Comparison of ENCODE assay signal across 37 mouse cellular contexts in the genomic region with DNA sequence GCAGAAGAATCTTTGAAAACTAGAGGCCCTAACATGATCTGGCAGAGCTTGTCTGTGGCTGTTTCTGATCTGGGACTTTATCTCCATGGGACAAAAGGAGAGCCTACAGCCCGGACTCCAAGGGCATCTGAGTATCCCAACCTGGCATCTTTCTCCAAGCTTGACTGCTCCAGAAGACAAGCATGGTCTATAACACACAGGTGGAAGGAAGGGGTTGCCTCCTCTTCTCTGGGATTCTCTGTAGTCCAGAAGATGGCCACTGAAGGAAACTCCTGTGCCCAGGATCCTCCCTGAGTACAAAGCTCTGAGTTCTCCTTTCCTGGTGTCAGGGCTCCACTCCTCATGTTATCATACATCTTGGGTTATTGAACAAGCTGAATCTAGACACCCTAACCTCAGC. TPM values are rescaled to one million over a fixed set of nuclear protein-coding genes. Genes with fewer than 3 reads are reported as not detected.
A peak's percentile ranks its signal among the peaks of the same experiment; 100 is the strongest.
DNase-seq lines count a peak whose midpoint lies in the region; TF ChIP-seq lines count a peak whose summit lies in the region.
"Had no signal": no experiment of that assay in that cellular context is flagged by ENCODE, and none has a peak within 500 bp of the region (broad histone marks: within the 10 kb centered on the region; RNA-seq: fewer than 3 reads in every experiment).

No protein-coding gene starts in this region.

- peaks cover 34% of the 10 kb centered on the region for H3K79me2 ChIP-seq in MEL (ENCODE audit: control insufficient read depth, insufficient read depth, low read length, poor library complexity)
- peaks cover 57% of the 10 kb centered on the region; the same call in 1 of the 2 replicates for H3K79me2 ChIP-seq in macrophage (ENCODE audit: inconsistent target)

- TF ChIP-seq RAD21 in MEL (IDR thresholded peaks at IDR 0.05; ENCODE audit: low read depth, low read length): no peak

- peaks cover 31% of the 10 kb centered on the region for H3K4me1 ChIP-seq in kidney, adult 2 months (ENCODE audit: control insufficient read depth, insufficient read depth, low read length)
- peaks cover 54% of the 10 kb centered on the region in 2 experiments for H3K4me1 ChIP-seq in MEL (ENCODE audit: control insufficient read depth in 1 of 2, insufficient read depth in 2 of 2, low read length in 2 of 2)
- H3K4me1 ChIP-seq in brown adipose tissue, adult 24 weeks (ENCODE audit: control insufficient read depth, insufficient read depth, insufficient read length, low read length): peaks cover 21% of the 10 kb centered on the region
- H3K4me1 ChIP-seq in limb, embryonic 10.5 days: no peaks in the 10 kb centered on the region
- H3K4me1 ChIP-seq: embryonic facial prominence, embryonic 12.5 days; heart, embryonic 10.5 days; hindbrain, embryonic 12.5 days; limb, embryonic 12.5 days; lung, embryonic 15.5 days; midbrain, embryonic 10.5 days; midbrain, embryonic 15.5 days; neural tube, embryonic 15.5 days had no signal

- no peak for DNase-seq in kidney, adult 2 months
- no peak for DNase-seq in kidney, postnatal 14 days
- peak; percentile 80 for DNase-seq in MEL (ENCODE audit: low read depth, low spot score)
- DNase-seq in embryo, embryonic 11 days: no peak
- DNase-seq in limb, embryonic 10.5 days (ENCODE audit: low spot score): no peak
- DNase-seq: adrenal gland, adult 8-10 months; cerebellum, adult 11 months; cerebellum, adult 9-10 months; cerebellum, postnatal 36 days; forebrain, postnatal 0 days; gastrocnemius, postnatal 10 days; heart, postnatal 36 days; kidney, postnatal 10 days; layer of hippocampus, adult 9-11 months; lung, postnatal 36 days; right cerebral cortex, postnatal 25 days; thymus, adult 2 months; thymus, postnatal 4 days had no signal

- H3K27ac ChIP-seq in kidney, adult 2 months (ENCODE audit: insufficient read depth, low read depth, low read length): peak overlapping the region; percentile 97
- H3K27ac ChIP-seq in MEL (ENCODE audit: control insufficient read depth, low read depth, low read length): peak overlapping the region; percentile 98
- H3K27ac ChIP-seq in brown adipose tissue, adult 24 weeks (replicated peaks; ENCODE audit: low read depth, low read length): peak overlapping the region; percentile 90
- H3K27ac ChIP-seq in macrophage: peak overlapping the region; percentile 19
- no peak overlapping the region for H3K27ac ChIP-seq in limb, embryonic 10.5 days
- H3K27ac ChIP-seq: embryonic facial prominence, embryonic 12.5 days; heart, embryonic 10.5 days; hindbrain, embryonic 12.5 days; hindbrain, postnatal 0 days; limb, embryonic 12.5 days; liver, embryonic 14.5 days; lung, embryonic 15.5 days; midbrain, embryonic 10.5 days; midbrain, embryonic 15.5 days; neural tube, embryonic 15.5 days had no signal

- no peaks in the 10 kb centered on the region for H3K36me3 ChIP-seq in kidney, adult 2 months (ENCODE audit: control insufficient read depth, insufficient read depth, low read length)
- H3K36me3 ChIP-seq in MEL (ENCODE audit: control insufficient read depth in 1 of 2, insufficient read depth in 2 of 2, low read length in 2 of 2) (peaks cover 0 to 71% of the 10 kb centered on the region in 2 experiments; a peak in 3 of 4 replicates), macrophage (ENCODE audit: inconsistent target) (no peaks in the 10 kb centered on the region)
- H3K36me3 ChIP-seq in limb, embryonic 10.5 days: no peaks in the 10 kb centered on the region
- H3K36me3 ChIP-seq: embryonic facial prominence, embryonic 12.5 days; heart, embryonic 10.5 days; hindbrain, embryonic 12.5 days; limb, embryonic 12.5 days; lung, embryonic 15.5 days; midbrain, embryonic 10.5 days; midbrain, embryonic 15.5 days; neural tube, embryonic 15.5 days had no signal

- H3K4me3 ChIP-seq in kidney, adult 2 months (ENCODE audit: insufficient read depth, low read depth, low read length): no peak overlapping the region
- H3K4me3 ChIP-seq in MEL (ENCODE audit: control insufficient read depth in 1 of 2, insufficient read depth in 1 of 2, low read depth in 2 of 2, low read length in 2 of 2): peak overlapping the region; percentile 60 to 74
- H3K4me3 ChIP-seq in brown adipose tissue, adult 24 weeks (ENCODE audit: insufficient read depth, low read depth, low read length): no peak overlapping the region
- no peak overlapping the region for H3K4me3 ChIP-seq in macrophage (ENCODE audit: inconsistent target)
- no peak overlapping the region for H3K4me3 ChIP-seq in limb, embryonic 10.5 days
- H3K4me3 ChIP-seq: embryonic facial prominence, embryonic 12.5 days; heart, embryonic 10.5 days; hindbrain, embryonic 12.5 days; limb, embryonic 12.5 days; lung, embryonic 15.5 days; midbrain, embryonic 10.5 days; midbrain, embryonic 15.5 days; neural tube, embryonic 15.5 days had no signal

- peak in 1 of 2 experiments; percentile 5; a peak in 1 of 4 replicates for TF ChIP-seq EP300 in MEL (IDR thresholded peaks at IDR 0.05; ENCODE audit: low read depth in 1 of 2, low read length in 2 of 2)

- TF ChIP-seq POLR2A in kidney, adult 2 months (IDR thresholded peaks at IDR 0.05; ENCODE audit: low read depth, low read length): no peak
- no peak for TF ChIP-seq POLR2A in MEL (IDR thresholded peaks at IDR 0.05; ENCODE audit: control insufficient read depth in 1 of 2, insufficient read depth in 1 of 2, low read depth in 1 of 2, low read length in 2 of 2, poor library complexity in 1 of 2)

- no peak for TF ChIP-seq CTCF in kidney, adult 2 months (conservative IDR thresholded peaks at IDR 0.05; ENCODE audit: insufficient read depth, insufficient read length, low read depth, low read length)
- no peak for TF ChIP-seq CTCF in MEL (IDR thresholded peaks at IDR 0.05 in 2 of 3, conservative IDR thresholded peaks at IDR 0.05 in 1 of 3; ENCODE audit: control insufficient read depth in 1 of 3, insufficient read depth in 1 of 3, low read depth in 2 of 3, low read length in 3 of 3, poor library complexity in 1 of 3, severe bottlenecking in 1 of 3)

- H3K27me3 ChIP-seq in kidney, adult 2 months (replicated peaks; ENCODE audit: control insufficient read depth, insufficient read depth, low read length): no peaks in the 10 kb centered on the region
- H3K27me3 ChIP-seq in MEL (ENCODE audit: control insufficient read depth in 1 of 2, insufficient read depth in 2 of 2, low read length in 2 of 2): no peaks in the 10 kb centered on the region
- no peaks in the 10 kb centered on the region for H3K27me3 ChIP-seq in limb, embryonic 10.5 days (ENCODE audit: low read depth, poor library complexity, severe bottlenecking)
- H3K27me3 ChIP-seq: CH12.LX; embryonic facial prominence, embryonic 12.5 days; hindbrain, embryonic 12.5 days; limb, embryonic 12.5 days; lung, embryonic 15.5 days; midbrain, embryonic 15.5 days; neural tube, embryonic 15.5 days had no signal

- no peaks in the 10 kb centered on the region for H3K9me3 ChIP-seq in MEL (replicated peaks; ENCODE audit: insufficient read depth, low read length)
- H3K9me3 ChIP-seq in limb, embryonic 10.5 days (replicated peaks): no peaks in the 10 kb centered on the region
- H3K9me3 ChIP-seq: embryonic facial prominence, embryonic 12.5 days; heart, embryonic 10.5 days; hindbrain, embryonic 12.5 days; limb, embryonic 12.5 days; lung, embryonic 15.5 days; midbrain, embryonic 10.5 days; midbrain, embryonic 15.5 days; neural tube, embryonic 15.5 days had no signal

- peak overlapping the region; percentile 56 for H3K9ac ChIP-seq in MEL (ENCODE audit: control insufficient read depth, low read depth, low read length, poor library complexity, severe bottlenecking)
- H3K9ac ChIP-seq: embryonic facial prominence, embryonic 12.5 days; forebrain, postnatal 0 days; hindbrain, embryonic 12.5 days; limb, embryonic 12.5 days; liver, embryonic 14.5 days; lung, embryonic 15.5 days; midbrain, embryonic 15.5 days; neural tube, embryonic 15.5 days had no signal

- WGBS in kidney, adult 2 months: 75% methylated on average over 1 of the region's 1 CpGs
- WGBS in macrophage (ENCODE audit: missing documents): 64% methylated on average over 1 of the region's 1 CpGs
- 72% methylated on average over 1 of the region's 1 CpGs for WGBS in limb, embryonic 10.5 days

RNA-seq across cellular contexts. Expression of a gene that starts 4.2 kb away (rescaled TPM):
- polyA plus RNA-seq in kidney, adult 2 months (2012; rRNA removed): 4.5 and 8.4 TPM in 2 replicates
- total RNA-seq in MEL (2012; rRNA removed): 35.2 and 48.0 TPM in 2 replicates
- polyA plus RNA-seq in MEL (2012; ENCODE audit: insufficient read depth in 1 of 2, insufficient read length in 2 of 2, low read depth in 1 of 2, low replicate concordance in 2 of 2, missing spikeins in 1 of 2): 10 to 100 TPM in 1 of 2 experiments, not detected in 1; 26.4 TPM
- polyA plus RNA-seq in brown adipose tissue, adult 24 weeks (2012; ENCODE audit: insufficient read depth, insufficient read length, missing spikeins): 2.9 and 4.6 TPM in 2 replicates
- 100 to 1,000 TPM in 13 of 26 experiments, 10 to 100 TPM in 11, 1 to 10 TPM in 2; 6.9 to 403 (median 98.1) TPM for total RNA-seq in macrophage (2018; cell fraction: chromatin; rRNA removed)
- total RNA-seq in macrophage (2018; cell fraction: cytosol; rRNA removed): 100 to 1,000 TPM in 15 of 26 experiments, 10 to 100 TPM in 11; 52.2 to 394 (median 215) TPM
- 100 to 1,000 TPM in 16 of 26 experiments, 10 to 100 TPM in 10; 27.4 to 356 (median 184) TPM for total RNA-seq in macrophage (2018; cell fraction: nucleus; rRNA removed)
- polyA plus RNA-seq in macrophage (2018): 34.8 to 249 TPM (median 64.0 TPM) in 3 replicates
- polyA plus RNA-seq in limb, embryonic 10.5 days (2016; fragmentation: Nextera tagmentation; extraction: Ambion mirVana): 0.45 and 0.49 TPM in 2 replicates

RNA-seq across cellular contexts. Expression of a gene that starts 16.6 kb away (rescaled TPM):
- polyA plus RNA-seq in kidney, adult 2 months (2012; rRNA removed): 12.1 and 15.1 TPM in 2 replicates
- 0.75 and 0.77 TPM in 2 replicates for total RNA-seq in MEL (2012; rRNA removed)
- polyA plus RNA-seq in MEL (2012; ENCODE audit: insufficient read depth in 1 of 2, insufficient read length in 2 of 2, low read depth in 1 of 2, low replicate concordance in 2 of 2, missing spikeins in 1 of 2) (under 1 TPM in 1 of 2 experiments, not detected in 1; 0.54 TPM), macrophage (2018) (27.3 to 134 TPM (median 32.0 TPM) in 3 replicates)
- 19.9 and 29.5 TPM in 2 replicates for polyA plus RNA-seq in brown adipose tissue, adult 24 weeks (2012; ENCODE audit: insufficient read depth, insufficient read length, missing spikeins)
- total RNA-seq in macrophage (2018; cell fraction: chromatin; rRNA removed): 100 to 1,000 TPM in 13 of 26 experiments, 10 to 100 TPM in 8, 1 to 10 TPM in 5; 3.2 to 381 (median 96.4) TPM
- total RNA-seq in macrophage (2018; cell fraction: cytosol; rRNA removed): 100 to 1,000 TPM in 14 of 26 experiments, 10 to 100 TPM in 12; 22.0 to 727 (median 214) TPM
- 100 to 1,000 TPM in 15 of 26 experiments, 10 to 100 TPM in 11; 14.5 to 657 (median 295) TPM for total RNA-seq in macrophage (2018; cell fraction: nucleus; rRNA removed)
- polyA plus RNA-seq in limb, embryonic 10.5 days (2016; fragmentation: Nextera tagmentation; extraction: Ambion mirVana): not detected in 2 replicates
- total RNA-seq: ES-E14; forebrain, postnatal 0 days; gastrocnemius, postnatal 10 days; hindbrain, postnatal 0 days had no signal
- polyA plus RNA-seq: forebrain, embryonic 11.5 days; forebrain, postnatal 0 days; heart, embryonic 10.5 days; hindbrain, embryonic 12.5 days; limb, embryonic 12.5 days; midbrain, embryonic 10.5 days; midbrain, embryonic 15.5 days had no signal

RNA-seq across cellular contexts. Expression of a gene that starts 29.6 kb away (rescaled TPM):
- polyA plus RNA-seq in kidney, adult 2 months (2012; rRNA removed): 1.4 and 2.4 TPM in 2 replicates
- 0.08 and 0.16 TPM in 2 replicates for total RNA-seq in MEL (2012; rRNA removed)
- polyA plus RNA-seq in MEL (2012; ENCODE audit: insufficient read depth in 1 of 2, insufficient read length in 2 of 2, low read depth in 1 of 2, low replicate concordance in 2 of 2, missing spikeins in 1 of 2) (under 1 TPM in 1 of 2 experiments, not detected in 1; 0.04 TPM), macrophage (2018) (39.3 to 117 TPM (median 92.6 TPM) in 3 replicates)
- 1.8 and 4.0 TPM in 2 replicates for polyA plus RNA-seq in brown adipose tissue, adult 24 weeks (2012; ENCODE audit: insufficient read depth, insufficient read length, missing spikeins)
- 100 to 1,000 TPM in 21 of 26 experiments, 10 to 100 TPM in 5; 39.0 to 542 (median 279) TPM for total RNA-seq in macrophage (2018; cell fraction: chromatin; rRNA removed)
- total RNA-seq in macrophage (2018; cell fraction: cytosol; rRNA removed): 100 to 1,000 TPM in 19 of 26 experiments, 10 to 100 TPM in 7; 41.5 to 220 (median 127) TPM
- 100 to 1,000 TPM in 19 of 26 experiments, 10 to 100 TPM in 7; 48.5 to 419 (median 203) TPM for total RNA-seq in macrophage (2018; cell fraction: nucleus; rRNA removed)
- 0.11 and 0.13 TPM in 2 replicates for polyA plus RNA-seq in limb, embryonic 10.5 days (2016; fragmentation: Nextera tagmentation; extraction: Ambion mirVana)

RNA-seq across cellular contexts. Expression of a gene that starts 34.0 kb away (rescaled TPM):
- polyA plus RNA-seq in kidney, adult 2 months (2012; rRNA removed): 2.7 and 4.1 TPM in 2 replicates
- total RNA-seq in MEL (2012; rRNA removed): not detected in 2 replicates
- polyA plus RNA-seq in MEL (2012; ENCODE audit: insufficient read depth in 1 of 2, insufficient read length in 2 of 2, low read depth in 1 of 2, low replicate concordance in 2 of 2, missing spikeins in 1 of 2) (under 1 TPM in 1 of 2 experiments, not detected in 1; 0.06 TPM), macrophage (2018) (not detected in 3 replicates)
- 0.38 TPM in 1 of 2 replicates, not detected in the other for polyA plus RNA-seq in brown adipose tissue, adult 24 weeks (2012; ENCODE audit: insufficient read depth, insufficient read length, missing spikeins)
- total RNA-seq in macrophage (2018; cell fraction: chromatin; rRNA removed): under 1 TPM in 2 of 26 experiments, not detected in 24; 0.38 to 0.63 TPM
- total RNA-seq in macrophage (2018; cell fraction: cytosol; rRNA removed): not detected
- under 1 TPM in 2 of 26 experiments, not detected in 24; 0.14 to 0.36 TPM for total RNA-seq in macrophage (2018; cell fraction: nucleus; rRNA removed)
- not detected in 2 replicates for polyA plus RNA-seq in limb, embryonic 10.5 days (2016; fragmentation: Nextera tagmentation; extraction: Ambion mirVana)
- total RNA-seq: CH12.LX; ES-E14; gastrocnemius, postnatal 10 days; granulocyte monocyte progenitor cell, adult 5-6 weeks; hindbrain, postnatal 0 days; left cerebral cortex, adult 18-20 months; left cerebral cortex, postnatal 14 days had no signal
- polyA plus RNA-seq: embryonic facial prominence, embryonic 12.5 days; forebrain, embryonic 11.5 days; heart, embryonic 10.5 days; hindbrain, embryonic 12.5 days; hindbrain, postnatal 0 days; intestine, embryonic 16.5 days; limb, embryonic 12.5 days; liver, embryonic 14.5 days; lung, embryonic 15.5 days; midbrain, embryonic 10.5 days; midbrain, embryonic 15.5 days; neural tube, embryonic 15.5 days had no signal

Comparison
In these comparisons a context has a peak if more than half of its experiments do, and no peak if none do; other contexts are left out.
1. H3K4me3 ChIP-seq: peak in MEL (2 of 2); none in kidney, adult 2 months (single experiment), brown adipose tissue, adult 24 weeks (single experiment), macrophage (single experiment) and limb, embryonic 10.5 days (single experiment).